In genomic region chr9:77603965-77604509, GRCm38 (mm10) we compare ENCODE assay signal across 22 mouse cellular contexts.
"Had no signal": no experiment of that assay in that cellular context is flagged by ENCODE, and none has a peak within 500 bp of the region (broad histone marks: within the 10 kb centered on the region; RNA-seq: fewer than 3 reads in every experiment).

No protein-coding gene starts in this region.

- H3K4me2 ChIP-seq: limb, embryonic 12.5 days; liver, embryonic 12.5 days; liver, embryonic 15.5 days; lung, embryonic 15.5 days; midbrain, embryonic 12.5 days; midbrain, embryonic 15.5 days; neural tube, embryonic 12.5 days; neural tube, embryonic 15.5 days had no signal

- H3K36me3 ChIP-seq: limb, embryonic 12.5 days; liver, embryonic 12.5 days; liver, embryonic 15.5 days; lung, embryonic 15.5 days; midbrain, embryonic 12.5 days; midbrain, embryonic 15.5 days; neural tube, embryonic 12.5 days; neural tube, embryonic 15.5 days had no signal

- DNase-seq: kidney, adult 18-20 months; kidney, postnatal 10 days; kidney, postnatal 36 days; layer of hippocampus, postnatal 36 days; lung, adult 18-20 months; lung, postnatal 10 days; lung, postnatal 4 days; right cerebral cortex, adult 18-20 months; right cerebral cortex, postnatal 14 days; right cerebral cortex, postnatal 4 days; thymus, adult 2 months; thymus, postnatal 14 days; thymus, postnatal 4 days had no signal

- H3K9ac ChIP-seq: limb, embryonic 12.5 days; liver, embryonic 12.5 days; liver, embryonic 15.5 days; lung, embryonic 15.5 days; midbrain, embryonic 12.5 days; midbrain, embryonic 15.5 days; neural tube, embryonic 12.5 days; neural tube, embryonic 15.5 days had no signal

- H3K4me1 ChIP-seq: limb, embryonic 12.5 days; liver, embryonic 12.5 days; liver, embryonic 15.5 days; lung, embryonic 15.5 days; midbrain, embryonic 12.5 days; midbrain, embryonic 15.5 days; neural tube, embryonic 12.5 days; neural tube, embryonic 15.5 days had no signal

- ATAC-seq: liver, embryonic 12.5 days; midbrain, embryonic 15.5 days had no signal

- H3K9me3 ChIP-seq: limb, embryonic 12.5 days; liver, embryonic 12.5 days; liver, embryonic 15.5 days; lung, embryonic 15.5 days; midbrain, embryonic 12.5 days; midbrain, embryonic 15.5 days; neural tube, embryonic 12.5 days had no signal

- H3K27ac ChIP-seq: left cerebral cortex, adult 2 months; limb, embryonic 12.5 days; liver, embryonic 12.5 days; liver, embryonic 15.5 days; lung, embryonic 15.5 days; midbrain, embryonic 12.5 days; midbrain, embryonic 15.5 days; neural tube, embryonic 12.5 days had no signal

- H3K4me3 ChIP-seq: left cerebral cortex, adult 2 months; limb, embryonic 12.5 days; liver, embryonic 12.5 days; liver, embryonic 15.5 days; lung, embryonic 15.5 days; midbrain, embryonic 12.5 days; midbrain, embryonic 15.5 days; neural tube, embryonic 12.5 days; neural tube, embryonic 15.5 days had no signal

- H3K27me3 ChIP-seq: limb, embryonic 12.5 days; liver, embryonic 12.5 days; liver, embryonic 15.5 days; lung, embryonic 15.5 days; midbrain, embryonic 15.5 days; neural tube, embryonic 12.5 days; neural tube, embryonic 15.5 days had no signal
